Mouse (Mus musculus) liver, postnatal 0 days (tissue): ENCODE measurements around the gene Col20a1.

Source experiments
- CTCF ChIP-seq: sonication (generic); IDR thresholded peaks from 2 replicates; pipeline ENCODE4 v1.5.1; 2016; ENCODE audit warnings: antibody characterized with exemption, low read depth
- EP300 ChIP-seq: IDR thresholded peaks from 2 replicates; pipeline ENCODE4 v1.6.1; 2016; ENCODE audit warnings: antibody characterized with exemption, low read depth, mild to moderate bottlenecking

- no peak for TF ChIP-seq EP300
- no peak for TF ChIP-seq CTCF
Measured at GRCm38 (mm10) chr2:181036561-181036960, 50.2 kb downstream of the Col20a1 start.
